Mouse (Mus musculus): ENCODE measurements around the gene Cdt1. TPM values are rescaled to one million over a fixed set of nuclear protein-coding genes. Genes with fewer than 3 reads are reported as not detected.

Cdt1 gene
- polyA plus RNA-seq, 1 experiment from 2014 or later = 34.8 TPM

DNA sequence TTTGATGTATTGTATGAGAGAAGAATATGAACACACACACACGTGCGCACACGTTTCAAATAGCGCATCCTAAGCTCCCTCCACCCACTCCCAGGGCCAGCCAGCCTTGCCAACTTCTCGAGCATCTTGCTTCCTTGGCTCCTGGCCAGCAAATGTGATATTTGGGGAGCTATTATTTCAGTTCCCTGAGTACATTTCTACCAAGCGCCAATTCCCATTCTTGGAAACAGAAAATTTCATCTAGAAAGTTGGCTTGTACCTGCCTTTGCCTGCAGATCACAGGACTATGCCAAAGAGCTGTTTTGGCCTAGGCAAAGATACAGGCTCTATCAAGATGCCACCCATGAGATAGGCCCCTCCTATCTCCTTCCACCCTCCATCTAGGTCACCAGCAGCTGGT, 13.0 kb upstream of the Cdt1 start:
- H3K27me3 ChIP-seq (ENCODE audit: control insufficient read depth, insufficient read depth, low read length) = no peaks in the 10 kb centered on the region
- H3K4me2 ChIP-seq (replicated peaks; ENCODE audit: low read depth, low read length) = no peak overlapping the region
- H3K9ac ChIP-seq (replicated peaks; ENCODE audit: low read depth, low read length) = no peak overlapping the region
- no peak for ATAC-seq (ENCODE audit: insufficient number of reproducible peaks, insufficient read depth, low FRiP score, low read depth)
- H3K4me1 ChIP-seq (ENCODE audit: control insufficient read depth, insufficient read depth, low read length) = peaks cover 5% of the 10 kb centered on the region; the same call in 1 of the 2 replicates
- H3K27ac ChIP-seq (ENCODE audit: low read length) = no peak overlapping the region
- no peak overlapping the region for H3K4me3 ChIP-seq (ENCODE audit: low read depth, low read length)
- no peaks in the 10 kb centered on the region for H3K9me3 ChIP-seq (ENCODE audit: control insufficient read depth, low read depth, low read length)
- no peaks in the 10 kb centered on the region for H3K36me3 ChIP-seq (ENCODE audit: control insufficient read depth, insufficient read depth, low read length)
- 71% methylated on average over 6 of the region's 6 CpGs for WGBS

DNA sequence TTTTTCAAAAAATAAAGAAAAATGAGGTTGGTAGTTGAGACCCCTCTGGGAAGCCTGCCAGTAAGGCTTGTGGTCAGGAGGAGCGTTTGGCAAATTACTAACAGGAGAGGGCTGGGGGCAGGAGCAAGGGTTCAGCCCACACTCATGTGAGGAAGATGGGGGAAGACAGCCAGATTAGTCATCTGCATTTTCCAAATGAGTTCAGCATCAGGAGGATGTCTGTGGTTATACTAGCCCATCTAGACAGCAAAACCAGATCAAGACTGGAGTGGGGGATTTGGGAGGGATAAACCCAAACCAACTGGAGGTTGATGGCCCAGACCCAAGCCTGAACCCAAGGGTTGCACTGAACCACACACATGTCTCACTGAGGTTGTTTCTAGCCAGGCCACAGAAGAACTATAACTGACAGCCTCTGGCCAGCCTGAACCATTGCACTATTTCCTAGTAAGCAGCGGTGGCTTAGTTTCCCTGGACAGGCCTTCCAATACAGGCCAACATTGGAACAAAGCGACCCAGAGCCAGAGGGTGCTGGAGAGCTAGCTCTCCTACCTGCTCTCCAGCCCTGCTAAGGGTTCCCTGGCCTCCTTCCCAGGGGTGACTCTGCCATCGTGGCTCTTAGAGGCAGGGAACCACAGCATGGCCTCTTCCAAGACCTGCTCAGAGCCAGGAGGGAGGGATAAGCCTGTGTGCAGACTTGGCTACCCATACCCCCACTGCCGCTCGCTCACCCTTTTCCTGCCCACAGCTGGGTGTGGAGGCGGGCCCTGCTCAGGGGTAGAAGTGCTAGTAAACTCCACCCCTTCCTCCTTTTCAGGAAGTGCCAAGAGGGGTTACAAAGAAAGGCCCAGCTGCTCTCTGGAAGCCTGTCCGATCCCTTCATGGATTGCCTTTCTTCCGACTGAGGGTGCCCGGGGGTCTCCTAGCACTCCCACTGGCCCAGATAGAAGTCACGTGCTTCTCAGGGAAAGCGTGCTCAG, 11.5 kb upstream of the Cdt1 start:
- Histone ChIP-seq H3K9me3 (ENCODE audit: control insufficient read depth, low read depth, low read length) (no peaks in the 10 kb centered on the region), H3K27me3 (ENCODE audit: control insufficient read depth, insufficient read depth, low read length) (no peaks in the 10 kb centered on the region), H3K4me1 (ENCODE audit: control insufficient read depth, insufficient read depth, low read length) (peaks cover 5% of the 10 kb centered on the region; the same call in 1 of the 2 replicates), H3K36me3 (ENCODE audit: control insufficient read depth, insufficient read depth, low read length) (no peaks in the 10 kb centered on the region), H3K4me3 (ENCODE audit: low read depth, low read length) (no peak overlapping the region), H3K4me2 (replicated peaks; ENCODE audit: low read depth, low read length) (no peak overlapping the region), H3K27ac (ENCODE audit: low read length) (peak overlapping the region; percentile 74; the same call in 1 of the 2 replicates), H3K9ac (replicated peaks; ENCODE audit: low read depth, low read length) (no peak overlapping the region)
- no peak for ATAC-seq (ENCODE audit: insufficient number of reproducible peaks, insufficient read depth, low FRiP score, low read depth)
- WGBS = 60% methylated on average over 12 of the region's 12 CpGs

DNA sequence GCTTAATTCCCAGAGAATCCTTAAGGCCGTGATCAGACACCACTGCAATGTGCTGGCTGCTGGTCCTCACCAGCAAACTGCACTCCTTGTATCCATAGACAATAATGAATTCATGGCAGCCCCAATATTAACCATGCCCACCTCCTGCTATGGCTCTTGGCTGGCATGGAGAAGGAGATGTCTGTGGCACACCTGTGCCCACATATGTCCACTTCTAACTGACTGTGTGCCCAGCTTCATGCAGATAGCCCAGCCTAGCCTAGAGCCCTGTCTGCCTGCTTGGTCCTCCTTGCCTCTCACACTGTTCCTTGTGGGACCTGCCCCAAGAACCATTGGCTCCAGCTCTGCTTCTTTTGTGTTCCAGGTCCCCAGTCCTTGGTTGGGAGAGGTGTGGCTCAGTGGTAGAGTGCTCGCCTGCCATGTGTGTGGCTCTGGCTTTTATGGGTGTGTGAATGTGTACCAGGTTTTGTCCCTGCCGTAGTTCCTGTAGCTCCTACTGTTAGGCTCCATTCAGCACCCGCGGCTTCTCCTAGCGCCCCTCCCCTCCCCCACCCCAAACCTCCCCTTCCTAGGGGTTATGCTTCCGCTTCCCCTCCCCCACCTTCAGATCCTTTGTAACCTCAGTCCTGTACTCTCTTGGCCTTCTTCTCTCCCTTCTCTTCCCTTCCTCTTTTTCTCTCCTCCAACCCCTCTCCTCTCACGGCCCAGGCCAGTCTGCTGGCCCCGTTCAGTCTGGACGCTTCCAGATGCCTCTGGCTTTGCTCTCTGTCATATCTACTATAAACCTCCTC, 10.4 kb upstream of the Cdt1 start:
- Histone ChIP-seq H3K27ac (ENCODE audit: low read length) (peak overlapping the region; percentile 16; the same call in 1 of the 2 replicates), H3K36me3 (ENCODE audit: control insufficient read depth, insufficient read depth, low read length) (no peaks in the 10 kb centered on the region), H3K4me3 (ENCODE audit: low read depth, low read length) (no peak overlapping the region), H3K9ac (replicated peaks; ENCODE audit: low read depth, low read length) (no peak overlapping the region), H3K27me3 (ENCODE audit: control insufficient read depth, insufficient read depth, low read length) (no peaks in the 10 kb centered on the region), H3K4me1 (ENCODE audit: control insufficient read depth, insufficient read depth, low read length) (peaks cover 5% of the 10 kb centered on the region; the same call in 1 of the 2 replicates), H3K4me2 (replicated peaks; ENCODE audit: low read depth, low read length) (no peak overlapping the region), H3K9me3 (ENCODE audit: control insufficient read depth, low read depth, low read length) (no peaks in the 10 kb centered on the region)
- WGBS = 42% methylated on average over 10 of the region's 10 CpGs
- no peak for ATAC-seq (ENCODE audit: insufficient number of reproducible peaks, insufficient read depth, low FRiP score, low read depth)

DNA sequence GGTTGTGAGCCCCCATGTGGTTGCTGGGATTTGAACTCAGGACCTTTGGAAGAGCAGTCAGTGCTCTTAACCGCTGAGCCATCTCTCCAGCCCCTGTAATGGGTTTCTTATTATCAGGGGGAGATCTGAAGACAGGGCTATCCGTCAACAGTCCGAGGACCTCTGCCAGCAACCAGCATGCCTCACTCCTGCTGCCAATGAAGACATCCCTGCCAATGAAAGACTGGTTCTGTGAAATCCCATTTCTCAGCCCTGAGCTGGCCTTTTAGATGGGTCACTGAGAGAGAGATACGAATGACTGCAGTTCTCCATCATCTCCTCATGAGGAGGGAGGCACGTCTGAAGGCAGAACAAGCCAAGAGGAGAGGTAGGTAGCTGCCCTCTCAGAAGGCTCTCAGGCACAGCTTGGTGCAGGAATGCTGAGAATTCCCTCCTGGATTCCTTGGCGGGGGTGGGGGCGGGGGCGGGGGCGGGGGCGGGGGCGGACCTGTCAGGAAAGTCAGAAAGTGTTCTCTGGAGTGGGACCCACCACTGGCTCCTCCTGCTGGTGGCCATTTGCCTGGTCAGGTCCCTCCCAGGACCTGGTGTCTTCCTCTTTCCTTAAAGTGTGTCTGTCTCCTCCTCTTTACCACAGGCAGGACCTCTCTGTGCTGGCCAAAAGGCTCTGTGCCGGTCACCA, 9.0 kb upstream of the Cdt1 start:
- Histone ChIP-seq H3K9me3 (ENCODE audit: control insufficient read depth, low read depth, low read length) (no peaks in the 10 kb centered on the region), H3K36me3 (ENCODE audit: control insufficient read depth, insufficient read depth, low read length) (no peaks in the 10 kb centered on the region), H3K9ac (replicated peaks; ENCODE audit: low read depth, low read length) (no peak overlapping the region), H3K27me3 (ENCODE audit: control insufficient read depth, insufficient read depth, low read length) (no peaks in the 10 kb centered on the region), H3K27ac (ENCODE audit: low read length) (no peak overlapping the region), H3K4me1 (ENCODE audit: control insufficient read depth, insufficient read depth, low read length) (peaks cover 5% of the 10 kb centered on the region; the same call in 1 of the 2 replicates), H3K4me3 (ENCODE audit: low read depth, low read length) (no peak overlapping the region), H3K4me2 (replicated peaks; ENCODE audit: low read depth, low read length) (no peak overlapping the region)
- no peak for ATAC-seq (ENCODE audit: insufficient number of reproducible peaks, insufficient read depth, low FRiP score, low read depth)
- WGBS = 10% methylated on average over 12 of the region's 12 CpGs

DNA sequence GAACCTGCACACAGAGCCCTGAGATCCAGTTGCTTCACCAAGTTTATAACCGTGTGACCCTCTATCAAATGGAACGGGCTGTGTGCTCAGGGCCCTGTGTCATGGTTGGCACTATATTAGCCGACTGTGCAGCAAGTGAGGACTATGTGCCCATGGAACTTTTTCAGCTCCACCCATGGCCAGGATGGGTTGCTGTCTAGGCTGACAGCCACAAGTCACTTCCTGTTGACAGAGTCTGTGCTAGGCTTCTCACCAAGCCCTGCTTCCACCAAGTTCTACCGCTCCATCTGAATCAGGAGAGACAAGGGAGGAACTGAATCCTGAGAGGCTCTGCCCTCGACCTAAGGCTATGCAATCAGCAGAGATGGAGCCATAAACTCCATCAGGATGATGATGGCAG, 6.6 kb upstream of the Cdt1 start:
- H3K4me3 ChIP-seq (ENCODE audit: low read depth, low read length) = no peak overlapping the region
- no peak overlapping the region for H3K27ac ChIP-seq (ENCODE audit: low read length)
- H3K27me3 ChIP-seq (ENCODE audit: control insufficient read depth, insufficient read depth, low read length) = no peaks in the 10 kb centered on the region
- no peaks in the 10 kb centered on the region for H3K36me3 ChIP-seq (ENCODE audit: control insufficient read depth, insufficient read depth, low read length)
- no peak for ATAC-seq (ENCODE audit: insufficient number of reproducible peaks, insufficient read depth, low FRiP score, low read depth)
- H3K4me1 ChIP-seq (ENCODE audit: control insufficient read depth, insufficient read depth, low read length) = peaks cover 4% of the 10 kb centered on the region; the same call in 1 of the 2 replicates
- WGBS = 84% methylated on average over 5 of the region's 5 CpGs
- no peaks in the 10 kb centered on the region for H3K9me3 ChIP-seq (ENCODE audit: control insufficient read depth, low read depth, low read length)
- no peak overlapping the region for H3K4me2 ChIP-seq (replicated peaks; ENCODE audit: low read depth, low read length)
- no peak overlapping the region for H3K9ac ChIP-seq (replicated peaks; ENCODE audit: low read depth, low read length)

DNA sequence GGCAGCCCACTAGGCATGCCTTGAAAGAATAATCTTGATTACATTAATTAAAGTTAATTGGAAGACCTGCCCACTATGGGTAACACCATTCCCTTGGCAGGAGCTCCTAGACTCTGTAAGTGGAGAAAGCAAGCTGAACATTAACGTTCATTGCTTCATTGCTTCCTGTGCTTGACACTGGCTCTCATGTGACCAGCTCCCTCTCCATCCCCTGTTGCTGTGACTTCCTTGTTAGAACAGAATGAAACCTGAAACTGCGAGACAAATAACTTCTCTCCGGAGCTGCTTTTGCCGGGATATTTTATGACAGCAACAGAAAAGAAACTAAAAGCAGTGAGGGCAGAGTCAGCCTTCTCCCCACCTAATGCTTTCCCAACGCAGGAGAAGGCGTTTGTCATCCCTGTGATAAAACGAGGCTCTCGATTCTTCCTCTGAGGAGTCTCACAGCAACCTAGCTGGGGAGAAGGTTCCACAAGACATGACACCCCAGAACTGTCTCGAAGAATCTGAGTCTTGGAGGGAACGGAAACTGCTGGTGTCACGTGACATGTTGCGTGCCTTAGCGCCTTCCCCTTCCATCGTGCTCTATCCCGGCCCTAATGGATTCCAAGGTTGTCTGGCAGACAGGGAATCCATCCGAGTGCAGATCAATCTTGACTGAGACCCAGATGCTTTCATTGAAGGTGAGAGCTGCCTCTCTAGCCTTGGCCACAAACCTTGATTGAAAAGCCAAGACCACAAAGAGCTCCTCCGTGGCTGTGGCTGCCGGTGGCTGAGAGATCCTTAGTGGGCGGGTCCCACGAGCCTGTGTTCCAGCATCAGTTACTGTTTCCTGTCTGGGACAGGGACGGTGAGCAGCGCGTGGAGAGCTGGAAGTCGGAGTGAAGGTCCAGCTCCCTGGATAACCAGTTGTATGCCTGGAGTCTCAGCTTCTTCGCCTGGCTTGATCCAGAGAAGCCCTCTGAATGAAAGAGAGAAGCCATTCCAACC, 3.2 kb upstream of the Cdt1 start:
- no peaks in the 10 kb centered on the region for H3K9me3 ChIP-seq (ENCODE audit: control insufficient read depth, low read depth, low read length)
- no peak overlapping the region for H3K4me3 ChIP-seq (ENCODE audit: low read depth, low read length)
- 77% methylated on average over 25 of the region's 25 CpGs for WGBS
- peaks cover under 1% of the 10 kb centered on the region; the same call in 1 of the 2 replicates for H3K36me3 ChIP-seq (ENCODE audit: control insufficient read depth, insufficient read depth, low read length)
- H3K9ac ChIP-seq (replicated peaks; ENCODE audit: low read depth, low read length) = no peak overlapping the region
- H3K27me3 ChIP-seq (ENCODE audit: control insufficient read depth, insufficient read depth, low read length) = no peaks in the 10 kb centered on the region
- no peak overlapping the region for H3K4me2 ChIP-seq (replicated peaks; ENCODE audit: low read depth, low read length)
- no peak overlapping the region for H3K27ac ChIP-seq (ENCODE audit: low read length)
- peaks cover 19% of the 10 kb centered on the region for H3K4me1 ChIP-seq (ENCODE audit: control insufficient read depth, insufficient read depth, low read length)
- ATAC-seq (ENCODE audit: insufficient number of reproducible peaks, insufficient read depth, low FRiP score, low read depth) = no peak

DNA sequence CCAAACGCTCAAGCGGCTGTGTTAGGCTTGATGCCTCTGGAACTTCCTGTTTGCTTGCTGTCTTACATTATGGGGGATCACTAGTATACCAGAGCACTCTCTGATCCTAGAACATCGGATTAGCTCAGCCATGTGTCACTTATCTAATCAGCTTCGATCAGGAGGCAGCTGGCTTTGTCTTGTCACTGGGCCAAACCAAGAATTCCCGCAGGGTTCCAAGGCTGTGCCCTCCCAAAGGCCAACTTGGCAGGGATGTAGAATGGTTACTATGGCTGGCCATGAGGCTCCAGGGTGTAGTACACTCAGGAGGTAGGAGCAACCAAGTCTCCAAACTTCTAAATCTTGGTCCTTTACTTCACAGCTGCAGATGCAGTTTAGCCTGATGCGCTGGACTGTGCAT, 1.0 kb upstream of the Cdt1 start:
- Histone ChIP-seq H3K9me3 (ENCODE audit: control insufficient read depth, low read depth, low read length) (no peaks in the 10 kb centered on the region), H3K27ac (ENCODE audit: low read length) (peak overlapping the region; percentile 96), H3K36me3 (ENCODE audit: control insufficient read depth, insufficient read depth, low read length) (peaks cover 22% of the 10 kb centered on the region), H3K4me2 (replicated peaks; ENCODE audit: low read depth, low read length) (peak overlapping the region; percentile 93), H3K9ac (replicated peaks; ENCODE audit: low read depth, low read length) (peak overlapping the region; percentile 94), H3K4me3 (ENCODE audit: low read depth, low read length) (peak overlapping the region; percentile 91), H3K27me3 (ENCODE audit: control insufficient read depth, insufficient read depth, low read length) (no peaks in the 10 kb centered on the region), H3K4me1 (ENCODE audit: control insufficient read depth, insufficient read depth, low read length) (peaks cover 19% of the 10 kb centered on the region)
- 32% methylated on average over 6 of the region's 6 CpGs for WGBS
- ATAC-seq (ENCODE audit: insufficient number of reproducible peaks, insufficient read depth, low FRiP score, low read depth) = no peak

Data from stomach, embryonic 14.5 days (tissue).